Mouse (Mus musculus) myocyte (in vitro differentiated cells): Measurements from ENCODE around the gene Hoxa13.

Source experiments
- CEBPB ChIP-seq: IDR thresholded peaks from 2 replicates; pipeline ENCODE4 v1.6.1; 2011; ENCODE audit warnings: mild to moderate bottlenecking, moderate library complexity; ENCODE audit not compliant: poor library complexity, insufficient read depth, severe bottlenecking
- E2F4 ChIP-seq: IDR thresholded peaks from one replicate; pipeline ENCODE4 v1.6.1; 2011; ENCODE audit warnings: mild to moderate bottlenecking, control low read depth, moderate library complexity; ENCODE audit not compliant: insufficient read depth
- MAX ChIP-seq: IDR thresholded peaks from one replicate; pipeline ENCODE4 v1.6.1; 2011; ENCODE audit warnings: low read depth, mild to moderate bottlenecking, control low read depth
- MYOD1 ChIP-seq, 3 experiments: IDR thresholded peaks; one replicate each; pipeline ENCODE4 v1.6.1; 2011; ENCODE audit warnings: control low read depth in 2 of 3, low read depth in 2 of 3, mild to moderate bottlenecking in 2 of 3, moderate library complexity in 1 of 3; ENCODE audit not compliant: insufficient read length in 2 of 3, control insufficient read depth in 1 of 3
- POLR2A ChIP-seq: IDR thresholded peaks from one replicate; pipeline ENCODE4 v1.6.1; 2011; ENCODE audit warnings: low read depth, mild to moderate bottlenecking, control low read depth, moderate library complexity; ENCODE audit not compliant: insufficient read length
- POLR2AphosphoS2 ChIP-seq: IDR thresholded peaks from one replicate; pipeline ENCODE4 v1.6.1; 2011; ENCODE audit warnings: low read depth, control low read depth; ENCODE audit not compliant: insufficient read length
- REST ChIP-seq: IDR thresholded peaks from one replicate; pipeline ENCODE4 v1.6.1; 2011; ENCODE audit warnings: mild to moderate bottlenecking, control low read depth, moderate library complexity; ENCODE audit not compliant: insufficient read depth, insufficient read length
- SRF ChIP-seq: IDR thresholded peaks from one replicate; pipeline ENCODE4 v1.6.1; 2011; ENCODE audit warnings: low read depth; ENCODE audit not compliant: control insufficient read depth, insufficient read length
- TCF12 ChIP-seq: IDR thresholded peaks from one replicate; pipeline ENCODE4 v1.6.1; 2011; ENCODE audit warnings: mild to moderate bottlenecking, control low read depth; ENCODE audit not compliant: poor library complexity, insufficient read depth, severe bottlenecking
- TCF3 ChIP-seq: IDR thresholded peaks from one replicate; pipeline ENCODE4 v1.6.1; 2011; ENCODE audit warnings: low read depth, control low read depth; ENCODE audit not compliant: insufficient read length
- USF1 ChIP-seq: IDR thresholded peaks from one replicate; pipeline ENCODE4 v1.6.1; 2011; ENCODE audit warnings: low read depth, mild to moderate bottlenecking, control low read depth, moderate library complexity

DNA sequence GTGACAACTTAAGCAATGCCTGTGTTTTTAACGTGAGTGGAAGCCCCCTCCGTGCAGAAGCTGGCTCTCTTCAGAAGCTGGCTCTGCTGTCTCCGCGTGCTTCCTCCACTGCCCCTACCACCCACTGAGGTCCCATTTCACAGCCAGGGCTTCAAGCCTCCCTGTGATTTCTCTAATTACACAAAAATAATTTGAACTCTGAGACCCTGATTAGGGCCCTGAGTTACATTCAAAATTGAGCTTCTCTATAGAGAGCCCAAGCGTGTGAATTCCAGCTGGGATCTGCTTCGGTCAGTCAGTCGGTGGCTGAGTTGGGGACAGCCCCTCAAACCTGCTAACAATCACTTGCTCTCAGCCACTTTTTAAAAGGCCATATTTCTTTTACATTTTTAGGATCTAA, 7.7 kb upstream of the Hoxa13 start:
- TF ChIP-seq POLR2A (no peak), POLR2AphosphoS2 (no peak), USF1 (no peak), MYOD1 (IDR thresholded peaks at IDR 0.05; ENCODE audit: control insufficient read depth in 1 of 3, insufficient read length in 2 of 3, low read depth in 2 of 3) (no peak), E2F4 (no peak), TCF3 (no peak), MAX (no peak), REST (no peak), SRF (no peak), TCF12 (no peak), CEBPB (no peak)
